Mouse (Mus musculus) CH12.LX (cell line): ENCODE measurements around the gene Cped1. TPM values are rescaled to one million over a fixed set of nuclear protein-coding genes. Genes with fewer than 3 reads are reported as not detected.

Experiments
- DNase-seq: peaks from one replicate; pipeline ENCODE4 v3.0.0-alpha.2; 2013; ENCODE audit errors: extremely low read depth
- H3K27ac ChIP-seq: 2 replicates; pipeline ENCODE4 v1.5.1; 2012; ENCODE audit warnings: low read depth, mild to moderate bottlenecking, control low read depth, moderate library complexity; ENCODE audit not compliant: insufficient read depth
- H3K27me3 ChIP-seq: replicated peaks from 2 replicates; pipeline ENCODE3; 2012; ENCODE audit warnings: inconsistent platforms
- H3K36me3 ChIP-seq, 2 experiments: replicated peaks in 1 of 2; 2 replicates each; pipeline versions ENCODE3 to v1.6.1; 2012; ENCODE audit warnings: inconsistent platforms in 1 of 2, low read length in 1 of 2, mild to moderate bottlenecking in 1 of 2, mixed read lengths in 1 of 2, moderate library complexity in 1 of 2; ENCODE audit not compliant: control insufficient read depth in 1 of 2, insufficient read depth in 1 of 2
- H3K4me1 ChIP-seq, 2 experiments: 2 replicates each; pipeline ENCODE4 v1.6.1; 2012; ENCODE audit warnings: inconsistent platforms in 1 of 2, moderate library complexity in 1 of 2; ENCODE audit not compliant: insufficient read depth in 2 of 2, control insufficient read depth in 1 of 2
- H3K4me2 ChIP-seq: 2 replicates; pipeline ENCODE4 v1.6.1; 2012; ENCODE audit warnings: low read depth, mild to moderate bottlenecking, control low read depth; ENCODE audit not compliant: poor library complexity, insufficient read depth, severe bottlenecking
- H3K4me3 ChIP-seq, 3 experiments: fragments of 150-350 bp in 1 of 3; sonication (generic) in 1 of 3; replicated peaks in 1 of 3; 2 replicates each; pipeline versions ENCODE3 to v1.5.1; 2011 to 2012; ENCODE audit warnings: low read depth in 2 of 3, low read length in 2 of 3, mild to moderate bottlenecking in 2 of 3, moderate library complexity in 2 of 3, control low read depth in 1 of 3, improper control_type of control experiment in 1 of 3, inconsistent platforms in 1 of 3, mixed read lengths in 1 of 3; ENCODE audit not compliant: poor library complexity in 1 of 3
- H3K79me2 ChIP-seq: replicated peaks from 2 replicates; pipeline ENCODE4 v1.6.1; 2012; ENCODE audit warnings: mild to moderate bottlenecking, moderate library complexity; ENCODE audit not compliant: control insufficient read depth, poor library complexity, insufficient read depth, severe bottlenecking; ENCODE audit errors: extremely low read depth
- H3K9ac ChIP-seq: 2 replicates; pipeline ENCODE4 v1.6.1; 2012; ENCODE audit warnings: low read depth, mild to moderate bottlenecking, control low read depth, moderate library complexity; ENCODE audit not compliant: insufficient read depth
- H3K9me3 ChIP-seq: replicated peaks from 2 replicates; pipeline ENCODE3; 2012; ENCODE audit warnings: low read length, inconsistent platforms, mixed read lengths
- CHD2 ChIP-seq: IDR thresholded peaks from 2 replicates; pipeline ENCODE4 v1.6.1; 2011; ENCODE audit warnings: low read length, improper control_type of control experiment
- CTCF ChIP-seq, 2 experiments: IDR thresholded peaks in 1 of 2; conservative IDR thresholded peaks in 1 of 2; 2 replicates each; pipeline ENCODE4 v1.5.1; 2011 to 2012; ENCODE audit warnings: low read depth in 2 of 2, low read length in 2 of 2, improper control_type of control experiment in 1 of 2, inconsistent platforms in 1 of 2, mild to moderate bottlenecking in 1 of 2, moderate library complexity in 1 of 2
- E2F4 ChIP-seq: IDR thresholded peaks from 2 replicates; pipeline ENCODE4 v1.6.1; 2011; ENCODE audit warnings: low read depth, low read length, improper control_type of control experiment; ENCODE audit not compliant: insufficient replicate concordance
- ETS1 ChIP-seq: conservative IDR thresholded peaks from 2 replicates; pipeline ENCODE4 v1.6.1; 2012; ENCODE audit warnings: low read depth, mild to moderate bottlenecking, inconsistent platforms, low read length, improper control_type of control experiment, moderate library complexity
- GABPA ChIP-seq: IDR thresholded peaks from 2 replicates; pipeline ENCODE4 v1.6.1; 2012; ENCODE audit warnings: low read depth, low read length, improper control_type of control experiment, inconsistent platforms; ENCODE audit not compliant: insufficient replicate concordance
- HCFC1 ChIP-seq: IDR thresholded peaks from 2 replicates; pipeline ENCODE4 v1.6.1; 2012; ENCODE audit warnings: low read depth, mild to moderate bottlenecking, inconsistent platforms, low read length, improper control_type of control experiment
- JUN ChIP-seq: IDR thresholded peaks from 2 replicates; pipeline ENCODE4 v1.6.1; 2011; ENCODE audit warnings: low read depth, mild to moderate bottlenecking, low read length, improper control_type of control experiment, moderate library complexity; ENCODE audit not compliant: insufficient read depth
- KAT2A ChIP-seq: IDR thresholded peaks from 2 replicates; pipeline ENCODE4 v1.6.1; 2012; ENCODE audit warnings: low read length, improper control_type of control experiment, inconsistent platforms; ENCODE audit not compliant: insufficient replicate concordance
- MEF2A ChIP-seq: IDR thresholded peaks from 2 replicates; pipeline ENCODE4 v1.6.1; 2014; ENCODE audit warnings: low read depth, mild to moderate bottlenecking, inconsistent platforms, low read length, improper control_type of control experiment, borderline replicate concordance
- NELFE ChIP-seq: IDR thresholded peaks from 2 replicates; pipeline ENCODE4 v1.6.1; 2011; ENCODE audit warnings: low read depth, low read length, improper control_type of control experiment
- PAX5 ChIP-seq: IDR thresholded peaks from 2 replicates; pipeline ENCODE4 v1.6.1; 2012; ENCODE audit warnings: low read length, inconsistent platforms, mixed read lengths
- RAD21 ChIP-seq: IDR thresholded peaks from 2 replicates; pipeline ENCODE4 v1.6.1; 2011; ENCODE audit warnings: low read depth, mild to moderate bottlenecking, low read length, improper control_type of control experiment, moderate library complexity
- RCOR1 ChIP-seq: conservative IDR thresholded peaks from 2 replicates; pipeline ENCODE4 v1.6.1; 2012; ENCODE audit warnings: low read depth, mild to moderate bottlenecking, inconsistent platforms, low read length, improper control_type of control experiment
- SMC3 ChIP-seq: IDR thresholded peaks from 2 replicates; pipeline ENCODE4 v1.6.1; 2011; ENCODE audit warnings: low read depth, low read length, improper control_type of control experiment
- ZC3H11A ChIP-seq: IDR thresholded peaks from 2 replicates; pipeline ENCODE4 v1.6.1; 2012; ENCODE audit warnings: low read depth, mild to moderate bottlenecking, inconsistent platforms, low read length, improper control_type of control experiment
- dilution Hi-C: fragments of 300-500 bp; cut with MboI; formaldehyde crosslinking; loops from 2 replicates; pipeline ENCODE4 v1.14.3; 2020; ENCODE audit warnings: low sequenced_read_pairs; ENCODE audit not compliant: extremely low pct_unique_long_range_greater_than_20kb, extremely low pct_ligation_motif_present
- in situ Hi-C: fragments of 300-500 bp; cut with MboI; formaldehyde crosslinking; loops from 3 replicates; pipeline ENCODE4 v1.14.3; 2019; ENCODE audit warnings: low sequenced_read_pairs, low pct_ligation_motif_present, low pct_unique_long_range_greater_than_20kb, mixed read lengths
- polyA plus RNA-seq: library from polyadenylated mRNA; unstranded; fragments of >175 nt; gene quantifications from 2 replicates; pipeline ENCODE4 v1.2.1, GENCODE M21; 2012; ENCODE audit warnings: low read depth; ENCODE audit not compliant: insufficient read length
- total RNA-seq, 2 experiments: library from RNA; depleted of rRNA; stranded (reverse); fragments of 300-350 nt in 1 of 2; fragments of >200 nt in 1 of 2; gene quantifications; 2 replicates each; pipeline ENCODE4 v1.2.3; 2012 to 2014

The Cped1 gene
- total and polyA plus RNA-seq, 3 experiments = 0.51 to 6.8 (median 1.1) TPM

- H3K4me1 ChIP-seq = peaks cover 5 to 7% of the 10 kb centered on the region in 2 experiments; a peak in 3 of 4 replicates
- TF ChIP-seq RAD21 (peak; percentile 45), CTCF (conservative IDR thresholded peaks at IDR 0.05 in 1 of 2, IDR thresholded peaks at IDR 0.05 in 1 of 2; ENCODE audit: low read depth in 2 of 2, low read length in 2 of 2) (peak in 1 of 2 experiments; percentile 46; a peak in 2 of 4 replicates), NELFE (no peak), JUN (no peak), ETS1 (no peak)
- H3K27me3 ChIP-seq = no peaks in the 10 kb centered on the region
- dilution Hi-C loops = no loop called here
- no peak overlapping the region for H3K27ac ChIP-seq
- H3K9me3 ChIP-seq = no peaks in the 10 kb centered on the region
- DNase-seq = no peak
- H3K79me2 ChIP-seq = no peaks in the 10 kb centered on the region
- H3K9ac ChIP-seq = no peak overlapping the region
- no peak overlapping the region for H3K4me3 ChIP-seq
- no peak overlapping the region for H3K4me2 ChIP-seq
- in situ Hi-C loops = loop anchor here (5.0 to 10.0 kb wide), 2 partner anchors 85 to 278 kb away; partner anchors contain the start of gene Cped1
- no peaks in the 10 kb centered on the region for H3K36me3 ChIP-seq
Observed at GRCm38 (mm10) chr6:22072737-22073136, 87.0 kb downstream of the Cped1 start.

DNA sequence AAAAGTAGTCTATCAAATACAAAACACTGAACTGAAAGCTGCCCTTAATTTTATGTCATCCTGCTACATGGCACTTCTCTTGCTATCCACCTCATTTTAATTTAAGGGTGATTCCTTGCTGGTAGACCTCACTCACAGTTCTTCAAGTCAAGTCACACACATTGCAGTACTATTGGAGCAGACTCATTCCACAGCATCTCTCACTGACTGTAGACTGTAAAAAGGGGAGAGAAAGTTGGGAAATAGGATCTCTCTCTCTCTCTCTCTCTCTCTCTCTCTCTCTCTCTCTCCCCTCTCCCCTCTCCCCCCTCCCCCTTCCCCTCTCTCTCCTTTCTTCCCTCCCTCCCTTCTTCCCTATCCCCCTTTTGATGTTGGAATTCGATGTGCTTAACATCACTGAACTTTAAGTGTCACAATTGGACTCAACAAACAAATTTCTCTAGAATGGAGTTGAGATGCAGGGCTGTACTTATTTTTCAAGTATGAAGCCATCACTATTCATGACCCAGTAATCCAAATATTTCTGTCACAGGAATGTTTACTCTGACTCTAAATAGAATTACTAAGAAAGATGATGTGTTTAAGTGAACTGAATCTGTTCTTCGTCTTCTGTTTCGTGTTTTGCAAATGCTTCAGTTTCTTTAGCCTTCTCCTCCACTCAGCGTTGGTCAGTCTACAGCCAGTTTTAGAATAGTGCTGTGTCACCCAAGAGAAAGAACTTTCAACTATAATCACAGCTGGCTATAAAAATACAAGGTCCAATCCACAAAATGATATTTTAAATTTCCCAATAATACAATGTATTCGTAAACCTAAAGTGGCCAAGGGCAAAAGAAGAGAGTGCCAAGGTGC lies 88.7 kb downstream of the Cped1 start:
- Histone ChIP-seq H3K4me3 (no peak overlapping the region), H3K36me3 (no peaks in the 10 kb centered on the region), H3K4me1 (peaks cover 5 to 7% of the 10 kb centered on the region in 2 experiments; a peak in 3 of 4 replicates), H3K27me3 (no peaks in the 10 kb centered on the region), H3K79me2 (no peaks in the 10 kb centered on the region), H3K4me2 (no peak overlapping the region; the same call in 1 of the 2 replicates), H3K27ac (no peak overlapping the region), H3K9me3 (no peaks in the 10 kb centered on the region), H3K9ac (no peak overlapping the region)
- DNase-seq = no peak
- TF ChIP-seq ZC3H11A = no peak
- no peak for TF ChIP-seq GABPA
- TF ChIP-seq E2F4 = no peak
- no peak for TF ChIP-seq CHD2
- no peak for TF ChIP-seq RCOR1
- TF ChIP-seq SMC3 = no peak
- TF ChIP-seq KAT2A = no peak
- TF ChIP-seq PAX5 = no peak
- TF ChIP-seq ETS1 = no peak
- TF ChIP-seq MEF2A = no peak
- TF ChIP-seq JUN = no peak
- no peak for TF ChIP-seq HCFC1
- in situ Hi-C loops (loop anchor here (5.0 to 10.0 kb wide), 2 partner anchors 87 to 280 kb away; partner anchors contain the start of gene Cped1), dilution Hi-C loops (no loop called here)
